Mouse (Mus musculus) bone marrow macrophage, adult 2 months (primary cell): ENCODE data around the gene Olfr157. TPM values are rescaled to one million over a fixed set of nuclear protein-coding genes. Genes with fewer than 3 reads are reported as not detected.
"Not testable (repeated sequence)": the region's sequence is repeated elsewhere in the genome, so short reads cannot be mapped to it uniquely, and the experiment has no call there.

ENCODE experiments used
- H3K27ac ChIP-seq: 2 replicates; pipeline ENCODE4 v1.5.1; 2012; ENCODE audit warnings: low read depth, low read length; ENCODE audit not compliant: insufficient read depth
- H3K4me1 ChIP-seq: 2 replicates; pipeline ENCODE4 v1.6.1; 2012; ENCODE audit warnings: low read length; ENCODE audit not compliant: control insufficient read depth, insufficient read depth
- H3K4me3 ChIP-seq: 2 replicates; pipeline ENCODE4 v1.5.1; 2012; ENCODE audit warnings: mild to moderate bottlenecking, low read length, moderate library complexity; ENCODE audit not compliant: insufficient read depth
- CTCF ChIP-seq: IDR thresholded peaks from 2 replicates; pipeline ENCODE4 v1.5.1; 2012; ENCODE audit warnings: low read depth, mild to moderate bottlenecking, low read length, moderate library complexity
- POLR2A ChIP-seq: IDR thresholded peaks from 2 replicates; pipeline ENCODE4 v1.6.1; 2012; ENCODE audit warnings: mild to moderate bottlenecking, low read depth, low read length, borderline replicate concordance
- polyA plus RNA-seq: library from polyadenylated mRNA; stranded (reverse); fragments of >200 nt; gene quantifications from 2 replicates; pipeline ENCODE4 v1.2.4, GENCODE M21; 2012; ENCODE audit not compliant: missing spikeins, insufficient read depth, insufficient read length

Gene Olfr157
- polyA plus RNA-seq, 1 experiment = not detected

GRCm38 (mm10) chr4:43823845-43824337 is 16.1 kb downstream of the Olfr157 start, which contains the start of gene Olfr156:
Gene Olfr156 (minus strand): TSS chr4:43823895.
- Histone ChIP-seq H3K4me3 (no peak within 1 kb of the TSS), H3K4me1 (no peaks in the 10 kb centered on the region), H3K27ac (no peak within 1 kb of the TSS)
- no peak for TF ChIP-seq CTCF
- no peak for TF ChIP-seq POLR2A

- no peak overlapping the region for H3K4me3 ChIP-seq
Observed at GRCm38 (mm10) chr4:43822896-43823550, 17.0 kb downstream of the Olfr157 start.

GRCm38 (mm10) chr4:43798936-43799335 is 41.1 kb downstream of the Olfr157 start:
- no peak overlapping the region for H3K27ac ChIP-seq
- TF ChIP-seq POLR2A (no peak), CTCF (no peak)
- no peaks in the 10 kb centered on the region for H3K4me1 ChIP-seq
- H3K4me3 ChIP-seq = no peak overlapping the region

More at GRCm38 (mm10) chr4:43822896-43823550, 17.0 kb downstream of the Olfr157 start:
- H3K27ac ChIP-seq = no peak overlapping the region
- TF ChIP-seq POLR2A (no peak), CTCF (no peak)
- H3K4me1 ChIP-seq = no peaks in the 10 kb centered on the region

GRCm38 (mm10) chr4:43795844-43796243 is 44.2 kb downstream of the Olfr157 start:
- not testable (repeated sequence) for H3K27ac ChIP-seq, H3K4me1 ChIP-seq, H3K4me3 ChIP-seq

GRCm38 (mm10) chr4:43795296-43795695 is 44.7 kb downstream of the Olfr157 start:
- TF ChIP-seq POLR2A (no peak), CTCF (no peak)
- no peaks in the 10 kb centered on the region for H3K4me1 ChIP-seq
- no peak overlapping the region for H3K4me3 ChIP-seq
- no peak overlapping the region for H3K27ac ChIP-seq

Other genes with a start within 250 kb of the Olfr157 start
- 0.44 TPM in 1 of 2 replicates, not detected in the other for gene Npr2, start 208.3 kb downstream of the Olfr157 start, polyA plus RNA-seq
- not detected in 2 replicates for gene Spag8, start 186.6 kb downstream of the Olfr157 start, polyA plus RNA-seq
- 32.7 and 33.1 TPM in 2 replicates for gene Hint2, start 183.7 kb downstream of the Olfr157 start, polyA plus RNA-seq
- 1.9 and 2.4 TPM in 2 replicates for gene Tmem8b, start 171.2 kb downstream of the Olfr157 start, polyA plus RNA-seq
- gene Fam221b, start 171.1 kb downstream of the Olfr157 start, polyA plus RNA-seq = 0.15 and 0.21 TPM in 2 replicates
- gene Olfr70, start 139.4 kb downstream of the Olfr157 start, polyA plus RNA-seq = not detected in 2 replicates
- gene Olfr71, start 129.9 kb downstream of the Olfr157 start, polyA plus RNA-seq = not detected in 2 replicates
- gene Hrct1, start 113.0 kb downstream of the Olfr157 start, polyA plus RNA-seq = not detected in 2 replicates
- gene Spaar, start 110.2 kb downstream of the Olfr157 start, polyA plus RNA-seq = not detected in 2 replicates
- gene Olfr159, start 69.2 kb downstream of the Olfr157 start, polyA plus RNA-seq = not detected in 2 replicates
- not detected in 2 replicates for gene Olfr156, start 16.3 kb downstream of the Olfr157 start, polyA plus RNA-seq
- not detected in 2 replicates for gene Olfr155, start 11.4 kb upstream of the Olfr157 start, polyA plus RNA-seq
- gene Reck, start 35.3 kb upstream of the Olfr157 start, polyA plus RNA-seq = 0.12 and 0.84 TPM in 2 replicates
- gene Glipr2, start 117.2 kb upstream of the Olfr157 start, polyA plus RNA-seq = 1.8 and 2.1 TPM in 2 replicates
- gene Ccin, start 143.3 kb upstream of the Olfr157 start, polyA plus RNA-seq = not detected in 2 replicates
- 840 and 888 TPM in 2 replicates for gene Clta, start 164.3 kb upstream of the Olfr157 start, polyA plus RNA-seq
- gene Gne, start 244.0 kb upstream of the Olfr157 start, polyA plus RNA-seq = 6.6 and 11.5 TPM in 2 replicates